Comparison of ENCODE assay signal across 17 mouse cellular contexts in genomic region chr6:125726408-125726807, GRCm38 (mm10). TPM values are rescaled to one million over a fixed set of nuclear protein-coding genes. Genes with fewer than 3 reads are reported as not detected.
DNase-seq lines count a peak whose midpoint lies in the region; ATAC-seq and TF ChIP-seq lines count a peak whose summit lies in the region.
"Had no signal": no experiment of that assay in that cellular context is flagged by ENCODE, and none has a peak within 500 bp of the region (broad histone marks: within the 10 kb centered on the region; RNA-seq: fewer than 3 reads in every experiment).

No protein-coding gene starts in this region.

- H3K9me3 ChIP-seq in hindbrain, postnatal 0 days (ENCODE audit: low read length) = no peaks in the 10 kb centered on the region
- H3K9me3 ChIP-seq in hindbrain, embryonic 12.5 days (replicated peaks) = no peaks in the 10 kb centered on the region; the same call in 1 of the 2 replicates
- no peaks in the 10 kb centered on the region for H3K9me3 ChIP-seq in midbrain, postnatal 0 days (ENCODE audit: low read length)
- H3K9me3 ChIP-seq in midbrain, embryonic 15.5 days = no peaks in the 10 kb centered on the region
- H3K9me3 ChIP-seq: forebrain, embryonic 10.5 days; heart, embryonic 10.5 days; hindbrain, embryonic 10.5 days had no signal

- no peaks in the 10 kb centered on the region for H3K27me3 ChIP-seq in hindbrain, postnatal 0 days (ENCODE audit: insufficient read depth, low read length)
- no peaks in the 10 kb centered on the region for H3K27me3 ChIP-seq in hindbrain, embryonic 12.5 days
- H3K27me3 ChIP-seq in midbrain, postnatal 0 days (ENCODE audit: insufficient read depth, low read length) = no peaks in the 10 kb centered on the region
- H3K27me3 ChIP-seq in midbrain, embryonic 15.5 days (replicated peaks) = no peaks in the 10 kb centered on the region
- H3K27me3 ChIP-seq: kidney, embryonic 15.5 days had no signal

- no peak for ATAC-seq in hindbrain, postnatal 0 days
- no peak for ATAC-seq in hindbrain, embryonic 12.5 days (ENCODE audit: low FRiP score)
- no peak for ATAC-seq in midbrain, postnatal 0 days (ENCODE audit: low FRiP score)
- ATAC-seq in midbrain, embryonic 15.5 days (replicated peaks) = no peak
- ATAC-seq: activated CD4-positive, CD25-positive, alpha-beta regulatory T cell, adult 4 months had no signal

- TF ChIP-seq CTCF in hindbrain, postnatal 0 days (IDR thresholded peaks at IDR 0.05; ENCODE audit: low read depth) = peak; percentile 34
- peak; percentile 22; the same call in 1 of the 2 replicates for TF ChIP-seq CTCF in midbrain, postnatal 0 days (IDR thresholded peaks at IDR 0.05)

- no peak overlapping the region for H3K4me2 ChIP-seq in hindbrain, postnatal 0 days (ENCODE audit: low read depth, low read length)
- no peak overlapping the region for H3K4me2 ChIP-seq in hindbrain, embryonic 12.5 days (replicated peaks)
- no peak overlapping the region for H3K4me2 ChIP-seq in midbrain, postnatal 0 days (ENCODE audit: low read depth, low read length, poor library complexity, severe bottlenecking)
- no peak overlapping the region for H3K4me2 ChIP-seq in midbrain, embryonic 15.5 days
- H3K4me2 ChIP-seq: kidney, embryonic 15.5 days; midbrain, embryonic 11.5 days had no signal

- H3K9ac ChIP-seq in hindbrain, postnatal 0 days (replicated peaks; ENCODE audit: low read length) = no peak overlapping the region
- no peak overlapping the region for H3K9ac ChIP-seq in hindbrain, embryonic 12.5 days
- H3K9ac ChIP-seq in midbrain, postnatal 0 days (replicated peaks; ENCODE audit: low read length, poor library complexity, severe bottlenecking) = no peak overlapping the region
- H3K9ac ChIP-seq in midbrain, embryonic 15.5 days = no peak overlapping the region
- H3K9ac ChIP-seq: kidney, embryonic 15.5 days had no signal

- H3K27ac ChIP-seq in hindbrain, postnatal 0 days = no peak overlapping the region
- no peak overlapping the region for H3K27ac ChIP-seq in hindbrain, embryonic 12.5 days
- no peak overlapping the region for H3K27ac ChIP-seq in midbrain, postnatal 0 days (ENCODE audit: low read depth, low read length)
- H3K27ac ChIP-seq in midbrain, embryonic 15.5 days = no peak overlapping the region
- H3K27ac ChIP-seq: forebrain, embryonic 10.5 days; hindbrain, embryonic 10.5 days; kidney, embryonic 15.5 days had no signal

- 91% methylated on average over 2 of the region's 2 CpGs for WGBS in hindbrain, postnatal 0 days
- WGBS in hindbrain, embryonic 12.5 days = 76% methylated on average over 2 of the region's 2 CpGs
- WGBS in midbrain, postnatal 0 days = 89% methylated on average over 2 of the region's 2 CpGs
- 87% methylated on average over 2 of the region's 2 CpGs for WGBS in midbrain, embryonic 15.5 days

- no peak overlapping the region for H3K4me3 ChIP-seq in hindbrain, postnatal 0 days (ENCODE audit: low read length)
- H3K4me3 ChIP-seq in hindbrain, embryonic 12.5 days = no peak overlapping the region
- H3K4me3 ChIP-seq in midbrain, postnatal 0 days (ENCODE audit: low read depth, low read length) = no peak overlapping the region
- no peak overlapping the region for H3K4me3 ChIP-seq in midbrain, embryonic 15.5 days
- H3K4me3 ChIP-seq: forebrain, embryonic 10.5 days; heart, embryonic 10.5 days; hindbrain, embryonic 10.5 days; kidney, embryonic 15.5 days had no signal

- H3K4me1 ChIP-seq in hindbrain, postnatal 0 days (ENCODE audit: insufficient read depth, low read length) = no peaks in the 10 kb centered on the region
- 0 out of 2 replicates have a peak, but pooled peaks cover 2% of the 10 kb centered on the region for H3K4me1 ChIP-seq in hindbrain, embryonic 12.5 days
- H3K4me1 ChIP-seq in midbrain, postnatal 0 days (ENCODE audit: insufficient read depth, low read length) = no peaks in the 10 kb centered on the region
- H3K4me1 ChIP-seq in midbrain, embryonic 15.5 days = no peaks in the 10 kb centered on the region
- H3K4me1 ChIP-seq: heart, embryonic 10.5 days; kidney, embryonic 15.5 days had no signal

- intact Hi-C loops in heart, postnatal 10 days (cut with DNase I) = no loop called here

- H3K36me3 ChIP-seq in hindbrain, postnatal 0 days (ENCODE audit: insufficient read depth, low read length) = no peaks in the 10 kb centered on the region
- no peaks in the 10 kb centered on the region for H3K36me3 ChIP-seq in hindbrain, embryonic 12.5 days
- H3K36me3 ChIP-seq in midbrain, postnatal 0 days (ENCODE audit: insufficient read depth, low read length) = no peaks in the 10 kb centered on the region
- H3K36me3 ChIP-seq in midbrain, embryonic 15.5 days (replicated peaks) = no peaks in the 10 kb centered on the region
- H3K36me3 ChIP-seq: forebrain, embryonic 10.5 days; heart, embryonic 10.5 days; hindbrain, embryonic 10.5 days; kidney, embryonic 15.5 days had no signal

- no peak for DNase-seq in hindbrain, postnatal 0 days (ENCODE audit: low spot score)
- DNase-seq in midbrain, postnatal 0 days (ENCODE audit: low spot score) = no peak
- peak; percentile 57 for DNase-seq in R1 (ENCODE audit: low read depth, low spot score)
- peak; percentile 31 for DNase-seq in testis, postnatal 14 days (ENCODE audit: low spot score)
- no peak for DNase-seq in cerebellum, postnatal 25 days
- DNase-seq in heart, postnatal 10 days = no peak
- DNase-seq: cerebellum, adult 9-11 months; lung, postnatal 14 days; spleen, adult 18-20 months had no signal

RNA-seq across cellular contexts. Expression of gene Ano2, which starts 36.2 kb away (rescaled TPM):
- 0.97 and 5.1 TPM in 2 replicates for total RNA-seq in hindbrain, postnatal 0 days (2014; rRNA removed)
- polyA plus RNA-seq in hindbrain, postnatal 0 days (2015; fragmentation: Nextera tagmentation; extraction: Ambion mirVana) = 1.1 and 1.4 TPM in 2 replicates
- 0.17 and 0.25 TPM in 2 replicates for polyA plus RNA-seq in hindbrain, embryonic 12.5 days (2016; fragmentation: Nextera tagmentation; extraction: Ambion mirVana)
- total RNA-seq in midbrain, postnatal 0 days (2014; rRNA removed) = 0.77 and 0.80 TPM in 2 replicates
- polyA plus RNA-seq in midbrain, postnatal 0 days (2015; fragmentation: Nextera tagmentation; extraction: Ambion mirVana) = 0.65 and 0.98 TPM in 2 replicates
- 0.19 and 0.34 TPM in 2 replicates for polyA plus RNA-seq in midbrain, embryonic 15.5 days (2015; fragmentation: Nextera tagmentation; extraction: Ambion mirVana)
- total RNA-seq in heart, postnatal 10 days (2021) = not detected
- polyA plus RNA-seq: activated CD4-positive, CD25-positive, alpha-beta regulatory T cell, adult 4 months had no signal

Comparison
In these comparisons a context has a peak if more than half of its experiments do, and no peak if none do; other contexts are left out.
1. DNase-seq: peak in R1 (single experiment) and testis, postnatal 14 days (single experiment); none in hindbrain, postnatal 0 days (single experiment), midbrain, postnatal 0 days (single experiment), cerebellum, postnatal 25 days (0 of 2) and heart, postnatal 10 days (0 of 2).